Mouse (Mus musculus): ENCODE data around the gene Tmem136. TPM values are rescaled to one million over a fixed set of nuclear protein-coding genes. Genes with fewer than 3 reads are reported as not detected.
A peak's percentile ranks its signal among the peaks of the same experiment; 100 is the strongest.
"Not testable (repeated sequence)": the region's sequence is repeated elsewhere in the genome, so short reads cannot be mapped to it uniquely, and the experiment has no call there.

Tmem136 gene
- polyA plus RNA-seq, 1 experiment from 2014 or later = 0.92 TPM

- Histone ChIP-seq H3K27ac (ENCODE audit: low read depth) (no peak overlapping the region), H3K4me2 (ENCODE audit: low read depth, low read length) (no peak overlapping the region), H3K4me3 (ENCODE audit: low read depth, low read length) (no peak overlapping the region), H3K9ac (replicated peaks) (no peak overlapping the region), H3K4me1 (ENCODE audit: insufficient read depth) (no peaks in the 10 kb centered on the region), H3K36me3 (replicated peaks; ENCODE audit: insufficient read depth, low read length) (no peaks in the 10 kb centered on the region), H3K27me3 (ENCODE audit: insufficient read depth, low read length) (no peaks in the 10 kb centered on the region), H3K9me3 (ENCODE audit: low read length) (no peaks in the 10 kb centered on the region)
- TF ChIP-seq CTCF (IDR thresholded peaks at IDR 0.05; ENCODE audit: low read depth) = peak; percentile 55
- TF ChIP-seq EP300 (IDR thresholded peaks at IDR 0.05; ENCODE audit: low read depth) = no peak
- DNase-seq = no peak
- ATAC-seq = no peak
- WGBS (ENCODE audit: insufficient replicate concordance) = 90% methylated on average over 2 of the region's 2 CpGs
Observed at GRCm38 (mm10) chr9:43130684-43131083, 14.3 kb upstream of the Tmem136 start.

GRCm38 (mm10) chr9:43127101-43127787 is 10.9 kb upstream of the Tmem136 start:
- DNase-seq = no peak
- 66% methylated on average over 10 of the region's 10 CpGs for WGBS (ENCODE audit: insufficient replicate concordance)

DNA sequence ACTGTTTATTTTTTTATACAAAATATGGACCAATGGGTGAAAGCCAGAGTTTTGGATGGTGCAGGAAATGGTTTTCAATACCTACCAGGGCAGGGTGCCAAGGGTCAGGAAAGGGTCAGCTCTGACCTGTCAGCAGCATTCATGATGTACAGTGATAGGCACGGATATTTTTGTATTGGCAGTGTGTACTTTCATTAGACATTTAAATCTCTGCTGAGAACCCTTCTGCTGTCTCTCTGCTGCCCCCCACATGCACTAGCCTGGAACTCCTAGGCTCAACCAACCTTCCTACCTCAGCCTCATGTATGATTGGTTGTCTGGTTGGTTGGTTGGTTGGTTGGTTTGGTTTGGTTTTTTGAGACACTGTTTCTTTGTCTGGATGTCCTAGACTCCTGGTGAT is 6.0 kb upstream of the Tmem136 start:
- Histone ChIP-seq H3K27ac (ENCODE audit: low read depth) (no peak overlapping the region), H3K4me3 (ENCODE audit: low read depth, low read length) (no peak overlapping the region), H3K27me3 (ENCODE audit: insufficient read depth, low read length) (0 out of 2 replicates have a peak, but pooled peaks cover 6% of the 10 kb centered on the region), H3K9me3 (ENCODE audit: low read length) (no peaks in the 10 kb centered on the region), H3K36me3 (replicated peaks; ENCODE audit: insufficient read depth, low read length) (no peaks in the 10 kb centered on the region), H3K9ac (replicated peaks) (no peak overlapping the region), H3K4me2 (ENCODE audit: low read depth, low read length) (no peak overlapping the region), H3K4me1 (ENCODE audit: insufficient read depth) (no peaks in the 10 kb centered on the region)
- ATAC-seq = no peak
- TF ChIP-seq EP300 (IDR thresholded peaks at IDR 0.05; ENCODE audit: low read depth) (no peak), CTCF (IDR thresholded peaks at IDR 0.05; ENCODE audit: low read depth) (peak; percentile 61)
- 44% methylated on average over 1 of the region's 1 CpGs for WGBS (ENCODE audit: insufficient replicate concordance)
- DNase-seq = no peak

More at GRCm38 (mm10) chr9:43127101-43127787, 10.9 kb upstream of the Tmem136 start:
- no peak overlapping the region for H3K27ac ChIP-seq (ENCODE audit: low read depth)
- no peak for ATAC-seq
- H3K4me3 ChIP-seq (ENCODE audit: low read depth, low read length) = no peak overlapping the region
- no peak overlapping the region for H3K9ac ChIP-seq (replicated peaks)
- H3K27me3 ChIP-seq (ENCODE audit: insufficient read depth, low read length) = no peaks in the 10 kb centered on the region
- no peaks in the 10 kb centered on the region for H3K4me1 ChIP-seq (ENCODE audit: insufficient read depth)
- TF ChIP-seq CTCF (IDR thresholded peaks at IDR 0.05; ENCODE audit: low read depth) (no peak), EP300 (IDR thresholded peaks at IDR 0.05; ENCODE audit: low read depth) (no peak)
- H3K36me3 ChIP-seq (replicated peaks; ENCODE audit: insufficient read depth, low read length) = no peaks in the 10 kb centered on the region
- no peaks in the 10 kb centered on the region for H3K9me3 ChIP-seq (ENCODE audit: low read length)
- no peak overlapping the region for H3K4me2 ChIP-seq (ENCODE audit: low read depth, low read length)

GRCm38 (mm10) chr9:43121948-43122347 is 5.6 kb upstream of the Tmem136 start:
- not testable (repeated sequence) for H3K9ac ChIP-seq (replicated peaks); H3K4me1 ChIP-seq (ENCODE audit: insufficient read depth); DNase-seq; ATAC-seq; H3K9me3 ChIP-seq (ENCODE audit: low read length); H3K27me3 ChIP-seq (ENCODE audit: insufficient read depth, low read length); H3K36me3 ChIP-seq (replicated peaks; ENCODE audit: insufficient read depth, low read length); H3K4me3 ChIP-seq (ENCODE audit: low read depth, low read length); H3K27ac ChIP-seq (ENCODE audit: low read depth); H3K4me2 ChIP-seq (ENCODE audit: low read depth, low read length)
- 75% methylated on average over 2 of the region's 2 CpGs for WGBS (ENCODE audit: insufficient replicate concordance)

DNA sequence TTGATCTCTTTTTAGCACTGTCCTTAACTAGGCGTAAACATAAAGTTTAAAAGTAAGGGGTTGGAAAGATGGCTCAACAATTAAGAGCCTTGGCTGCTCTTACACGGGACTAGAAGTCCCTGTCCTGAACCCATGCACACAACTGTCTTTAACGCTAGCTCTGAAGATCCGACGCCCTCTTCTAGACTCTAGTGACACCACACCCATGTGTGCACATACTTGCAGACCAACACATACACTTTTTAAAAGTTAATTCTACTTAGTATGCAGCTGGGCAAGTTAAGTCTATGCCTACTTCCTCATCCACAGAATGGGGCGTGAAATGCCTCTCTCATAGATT is 597 bp upstream of the Tmem136 start:
- H3K9me3 ChIP-seq (ENCODE audit: low read length) = no peaks in the 10 kb centered on the region
- ATAC-seq (no peak), DNase-seq (no peak)
- H3K9ac ChIP-seq (replicated peaks) = peak overlapping the region; percentile 74
- peaks cover 16% of the 10 kb centered on the region for H3K4me1 ChIP-seq (ENCODE audit: insufficient read depth)
- TF ChIP-seq CTCF (IDR thresholded peaks at IDR 0.05; ENCODE audit: low read depth) (no peak), EP300 (IDR thresholded peaks at IDR 0.05; ENCODE audit: low read depth) (no peak)
- peak overlapping the region; percentile 81 for H3K4me2 ChIP-seq (ENCODE audit: low read depth, low read length)
- H3K27me3 ChIP-seq (ENCODE audit: insufficient read depth, low read length) = peaks cover 12% of the 10 kb centered on the region; the same call in 1 of the 2 replicates
- 72% methylated on average over 6 of the region's 6 CpGs for WGBS (ENCODE audit: insufficient replicate concordance)
- H3K36me3 ChIP-seq (replicated peaks; ENCODE audit: insufficient read depth, low read length) = no peaks in the 10 kb centered on the region
- peak overlapping the region; percentile 81; the same call in 1 of the 2 replicates for H3K27ac ChIP-seq (ENCODE audit: low read depth)
- peak overlapping the region; percentile 60; the same call in 1 of the 2 replicates for H3K4me3 ChIP-seq (ENCODE audit: low read depth, low read length)

DNA sequence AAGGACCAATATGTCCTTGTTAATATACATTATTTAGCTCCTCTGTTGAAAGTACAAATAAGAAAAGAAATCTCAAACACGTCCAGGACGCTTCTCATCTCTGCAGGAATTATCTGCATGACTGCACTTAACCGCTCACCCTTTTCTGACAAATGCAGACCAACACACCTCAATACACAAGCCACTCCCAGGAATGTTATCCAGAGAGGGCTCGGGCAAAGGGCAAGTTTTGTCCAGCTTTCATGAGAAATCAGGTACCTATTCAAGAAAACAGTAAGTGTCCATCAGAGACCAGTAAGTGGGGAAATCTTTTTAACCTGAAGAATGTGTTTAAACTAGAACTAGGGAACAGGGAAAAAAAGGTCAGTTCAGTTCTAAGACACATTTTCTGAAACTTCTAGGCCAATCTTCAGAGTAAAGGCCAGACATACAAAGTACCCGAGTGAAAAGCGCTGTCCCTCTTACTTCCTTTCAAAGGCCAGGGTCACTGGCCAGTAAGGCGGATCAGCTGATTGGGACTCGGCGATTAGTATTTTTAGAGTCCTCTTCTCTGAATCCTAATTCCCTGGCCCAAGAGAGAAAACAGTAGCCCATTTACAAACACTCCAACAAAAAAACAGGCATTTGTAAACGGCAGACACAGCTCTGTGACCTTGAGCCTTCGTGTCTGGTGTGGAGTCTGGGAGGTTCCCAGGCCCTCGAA is 788 bp downstream of the Tmem136 start:
- H3K27me3 ChIP-seq (ENCODE audit: insufficient read depth, low read length) = peaks cover 12% of the 10 kb centered on the region; the same call in 1 of the 2 replicates
- H3K4me3 ChIP-seq (ENCODE audit: low read depth, low read length) = peak overlapping the region; percentile 60
- H3K27ac ChIP-seq (ENCODE audit: low read depth) = peak overlapping the region; percentile 81
- peak overlapping the region; percentile 74 for H3K9ac ChIP-seq (replicated peaks)
- no peaks in the 10 kb centered on the region for H3K9me3 ChIP-seq (ENCODE audit: low read length)
- 27% methylated on average over 12 of the region's 12 CpGs for WGBS (ENCODE audit: insufficient replicate concordance)
- no peak for TF ChIP-seq CTCF (IDR thresholded peaks at IDR 0.05; ENCODE audit: low read depth)
- no peak for TF ChIP-seq EP300 (IDR thresholded peaks at IDR 0.05; ENCODE audit: low read depth)
- ATAC-seq = peak; percentile 1; the same call in 1 of the 2 replicates
- no peak for DNase-seq
- peak overlapping the region; percentile 81 for H3K4me2 ChIP-seq (ENCODE audit: low read depth, low read length)
- H3K36me3 ChIP-seq (replicated peaks; ENCODE audit: insufficient read depth, low read length) = no peaks in the 10 kb centered on the region
- H3K4me1 ChIP-seq (ENCODE audit: insufficient read depth) = peaks cover 16% of the 10 kb centered on the region

Measured in liver, postnatal 0 days (tissue).